Mouse (Mus musculus) erythroblast, embryonic 14.5 days (primary cell): ENCODE measurements around the gene Ppp1r9a. TPM values are rescaled to one million over a fixed set of nuclear protein-coding genes. Genes with fewer than 3 reads are reported as not detected.

Source experiments
- H3K27me3 ChIP-seq: 2 replicates; pipeline ENCODE4 v1.6.1; 2012; ENCODE audit warnings: inconsistent platforms; ENCODE audit not compliant: control insufficient read depth
- H3K36me3 ChIP-seq: 2 replicates; pipeline ENCODE4 v1.6.1; 2012; ENCODE audit warnings: mild to moderate bottlenecking, inconsistent platforms; ENCODE audit not compliant: control insufficient read depth
- H3K4me1 ChIP-seq: 2 replicates; pipeline ENCODE4 v1.6.1; 2012; ENCODE audit warnings: inconsistent platforms; ENCODE audit not compliant: control insufficient read depth
- H3K4me3 ChIP-seq: replicated peaks from 2 replicates; pipeline ENCODE3; 2012; ENCODE audit warnings: moderate library complexity, mild to moderate bottlenecking, inconsistent platforms
- H3K9me3 ChIP-seq: 2 replicates; pipeline ENCODE4 v1.6.1; 2012; ENCODE audit warnings: low read length, inconsistent platforms, mixed read lengths; ENCODE audit not compliant: control insufficient read depth
- GATA1 ChIP-seq: IDR thresholded peaks from 2 replicates; pipeline ENCODE4 v1.6.1; 2012; ENCODE audit warnings: low read length, inconsistent platforms, mixed read lengths
- TAL1 ChIP-seq: IDR thresholded peaks from 3 replicates; pipeline ENCODE4 v1.6.1; 2012; ENCODE audit warnings: low read length, inconsistent platforms, mixed read lengths
- polyA plus RNA-seq: library from polyadenylated mRNA; stranded (reverse); fragments of >175 nt; gene quantifications from 2 replicates; pipeline ENCODE4 v1.2.3, GENCODE M21; 2012

The Ppp1r9a gene
- polyA plus RNA-seq, 1 experiment, result 0.02 TPM

DNA sequence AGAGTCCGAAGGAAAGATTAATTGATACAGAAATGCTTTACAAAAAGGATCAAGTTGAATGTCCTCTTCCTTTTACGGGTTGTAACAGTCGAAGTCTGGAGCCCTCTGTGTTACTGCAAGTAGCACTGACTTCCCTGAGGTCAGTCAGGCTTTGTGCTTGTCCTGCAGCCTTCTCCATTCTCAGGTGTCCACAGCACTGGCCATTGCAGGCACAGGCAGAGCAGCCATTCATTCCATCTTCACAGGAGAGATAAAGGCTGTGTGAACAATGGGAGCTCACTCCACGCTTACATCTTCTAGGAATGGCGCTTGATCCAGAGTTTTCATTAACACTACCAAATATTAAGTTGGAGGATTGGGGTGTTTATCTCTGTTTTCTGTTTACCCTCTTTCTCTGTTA lies 177.8 kb downstream of the Ppp1r9a start:
- Histone ChIP-seq H3K4me3 (no peak overlapping the region), H3K4me1 (peaks cover 12% of the 10 kb centered on the region), H3K27me3 (no peaks in the 10 kb centered on the region), H3K36me3 (no peaks in the 10 kb centered on the region), H3K9me3 (no peaks in the 10 kb centered on the region)
- TF ChIP-seq TAL1 (no peak), GATA1 (no peak)

DNA sequence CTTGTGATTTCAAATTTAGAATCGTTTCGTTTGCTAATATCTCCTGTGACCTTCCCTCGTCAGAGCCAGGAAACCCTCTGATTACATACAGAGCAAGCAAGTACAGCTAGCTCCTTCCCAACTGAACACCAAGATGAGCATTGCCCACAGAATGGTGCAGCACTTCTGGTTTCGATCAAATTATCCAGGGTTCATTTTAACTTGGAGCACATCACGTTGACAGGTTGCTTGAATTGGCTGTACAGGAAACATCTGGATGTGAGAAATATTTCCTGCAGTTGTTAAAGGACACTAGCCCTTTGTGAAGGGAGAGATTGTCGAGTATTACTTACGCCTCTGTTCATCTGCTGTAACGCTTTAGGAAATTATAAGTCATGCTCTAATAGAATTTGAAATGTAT lies 178.4 kb downstream of the Ppp1r9a start:
- Histone ChIP-seq H3K27me3 (no peaks in the 10 kb centered on the region), H3K4me1 (peaks cover 12% of the 10 kb centered on the region), H3K9me3 (no peaks in the 10 kb centered on the region), H3K36me3 (no peaks in the 10 kb centered on the region), H3K4me3 (no peak overlapping the region)
- no peak for TF ChIP-seq TAL1
- TF ChIP-seq GATA1, result no peak

DNA sequence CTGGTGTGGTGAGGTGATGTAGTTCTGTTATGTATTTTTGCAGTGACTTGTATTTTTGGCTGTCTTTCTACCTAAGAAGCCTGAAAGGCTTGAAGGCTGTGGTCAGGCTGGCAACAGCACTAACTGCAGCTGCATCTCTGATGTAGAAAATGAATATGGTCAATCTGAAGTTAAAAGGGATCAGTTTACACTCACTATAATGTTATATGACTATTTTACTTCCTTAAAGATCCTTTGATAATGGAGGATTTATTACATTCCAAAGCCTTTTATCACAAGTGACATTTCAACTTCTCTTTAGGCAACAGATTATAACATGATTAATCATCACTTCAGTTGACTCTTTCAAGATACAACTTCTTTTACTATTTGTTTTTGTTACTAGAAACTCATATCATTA lies 179.4 kb downstream of the Ppp1r9a start:
- Histone ChIP-seq H3K36me3 (no peaks in the 10 kb centered on the region), H3K27me3 (no peaks in the 10 kb centered on the region), H3K9me3 (no peaks in the 10 kb centered on the region), H3K4me3 (no peak overlapping the region), H3K4me1 (peaks cover 12% of the 10 kb centered on the region)
- TF ChIP-seq TAL1 (no peak), GATA1 (no peak)

DNA sequence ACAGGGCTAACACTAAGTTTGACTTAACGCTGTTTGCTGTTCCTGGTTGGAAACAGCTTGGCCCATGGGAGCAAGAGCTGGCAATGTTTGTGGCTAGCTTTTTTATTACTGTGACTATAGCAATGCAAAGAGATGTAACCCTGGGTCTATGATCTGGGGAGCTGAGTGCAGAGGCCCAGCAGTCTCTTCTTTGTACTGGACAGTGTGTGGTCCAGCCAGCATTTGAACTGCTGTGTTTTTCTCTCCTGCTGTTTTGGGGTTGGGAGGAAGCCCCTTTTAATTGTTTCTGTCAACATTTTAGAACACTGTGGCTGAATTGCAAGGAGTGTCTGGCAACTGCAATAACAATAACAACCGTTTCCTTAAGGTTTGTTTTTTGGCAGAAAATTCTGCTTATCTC lies 180.0 kb downstream of the Ppp1r9a start:
- TF ChIP-seq TAL1 (no peak), GATA1 (no peak)
- Histone ChIP-seq H3K36me3 (no peaks in the 10 kb centered on the region), H3K4me1 (peaks cover 12% of the 10 kb centered on the region), H3K4me3 (no peak overlapping the region), H3K9me3 (no peaks in the 10 kb centered on the region), H3K27me3 (no peaks in the 10 kb centered on the region)

DNA sequence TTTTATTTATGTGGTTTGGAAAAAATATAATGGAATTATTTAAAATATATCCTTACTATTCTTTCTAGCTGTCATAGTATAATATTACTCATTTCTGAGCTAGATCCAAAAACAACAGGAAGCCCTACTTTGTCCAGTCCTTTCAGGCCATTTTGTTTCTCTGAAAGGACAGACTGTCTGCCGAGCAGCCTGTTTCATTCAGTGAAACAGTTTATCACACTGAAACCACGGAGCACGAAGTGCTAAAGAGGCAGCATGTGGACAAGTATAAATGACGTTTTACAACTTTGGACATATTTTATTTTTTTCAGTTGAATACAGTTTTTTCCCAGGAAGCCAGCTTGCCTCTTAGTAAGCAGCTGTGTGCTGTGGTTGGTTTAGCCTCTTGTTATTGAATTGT lies 181.2 kb downstream of the Ppp1r9a start:
- H3K4me1 ChIP-seq, result peaks cover 9% of the 10 kb centered on the region
- H3K27me3 ChIP-seq, result no peaks in the 10 kb centered on the region
- TF ChIP-seq GATA1 (no peak), TAL1 (no peak)
- no peak overlapping the region for H3K4me3 ChIP-seq
- H3K36me3 ChIP-seq, result no peaks in the 10 kb centered on the region
- no peaks in the 10 kb centered on the region for H3K9me3 ChIP-seq

DNA sequence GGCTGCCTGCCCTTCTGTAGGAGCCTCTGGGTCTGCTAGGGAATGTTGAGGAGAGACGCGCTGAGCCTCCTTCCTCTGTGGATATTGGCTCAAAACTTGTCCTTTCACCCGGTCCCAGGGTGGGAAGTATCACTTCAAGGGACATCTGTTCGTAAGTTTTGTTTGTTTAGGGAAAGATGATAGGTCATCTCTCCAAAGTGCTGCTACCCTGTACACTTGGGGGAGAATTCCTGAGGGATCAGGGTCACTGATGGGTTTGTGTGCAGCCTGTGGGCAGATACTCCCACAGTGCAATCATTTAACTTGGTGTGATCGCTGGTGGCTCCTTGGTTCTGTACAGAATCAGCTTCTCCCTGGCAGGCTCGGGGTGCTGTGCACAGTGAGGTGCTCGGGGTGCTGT lies 189.2 kb downstream of the Ppp1r9a start:
- no peaks in the 10 kb centered on the region for H3K27me3 ChIP-seq
- no peaks in the 10 kb centered on the region for H3K9me3 ChIP-seq
- H3K36me3 ChIP-seq, result no peaks in the 10 kb centered on the region
- TF ChIP-seq GATA1, result no peak
- TF ChIP-seq TAL1, result no peak
- no peaks in the 10 kb centered on the region for H3K4me1 ChIP-seq
- H3K4me3 ChIP-seq, result no peak overlapping the region

DNA sequence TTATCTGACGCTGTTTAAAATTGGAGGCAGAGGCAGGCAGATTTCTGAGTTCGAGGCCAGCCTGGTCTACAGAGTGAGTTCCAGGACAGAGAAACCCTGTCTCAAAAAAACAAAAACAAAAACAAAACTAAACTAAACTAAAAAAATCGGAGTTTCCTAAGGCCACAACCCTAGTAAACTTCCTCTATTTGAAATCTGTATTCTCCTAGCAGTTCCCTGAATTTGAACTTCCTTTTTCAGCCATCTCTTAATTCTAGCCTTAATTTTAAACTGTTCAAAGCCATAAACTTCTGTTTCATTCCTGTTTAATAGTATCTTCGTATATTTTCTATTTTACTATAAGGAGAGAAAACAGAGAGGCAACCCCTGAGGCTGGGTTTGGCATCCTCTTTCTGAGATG lies 190.1 kb downstream of the Ppp1r9a start:
- Histone ChIP-seq H3K4me1 (no peaks in the 10 kb centered on the region), H3K27me3 (no peaks in the 10 kb centered on the region), H3K4me3 (no peak overlapping the region), H3K36me3 (no peaks in the 10 kb centered on the region), H3K9me3 (no peaks in the 10 kb centered on the region)
- no peak for TF ChIP-seq TAL1
- no peak for TF ChIP-seq GATA1

DNA sequence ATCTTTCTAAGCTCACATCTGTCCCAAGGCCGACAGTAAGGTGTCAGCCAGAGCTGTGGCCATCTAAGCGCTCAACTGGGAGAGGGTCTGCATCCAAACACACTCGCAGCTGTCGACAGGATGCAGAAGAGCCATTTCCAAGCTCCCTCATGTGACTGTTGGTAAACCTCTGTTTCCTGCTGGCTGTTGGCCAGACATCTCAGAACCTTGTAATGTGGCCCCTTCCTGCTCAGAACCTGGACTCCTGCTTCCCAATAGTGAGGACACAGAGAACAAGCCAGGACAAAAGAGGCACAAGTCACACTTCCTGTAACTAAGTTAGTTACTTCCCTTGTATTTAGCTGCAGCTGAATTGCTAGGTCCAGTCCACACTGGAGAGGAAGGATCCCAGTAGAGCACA lies 190.8 kb downstream of the Ppp1r9a start:
- Histone ChIP-seq H3K4me3 (no peak overlapping the region), H3K4me1 (no peaks in the 10 kb centered on the region), H3K36me3 (no peaks in the 10 kb centered on the region), H3K9me3 (no peaks in the 10 kb centered on the region), H3K27me3 (no peaks in the 10 kb centered on the region)
- TF ChIP-seq GATA1 (no peak), TAL1 (no peak)

DNA sequence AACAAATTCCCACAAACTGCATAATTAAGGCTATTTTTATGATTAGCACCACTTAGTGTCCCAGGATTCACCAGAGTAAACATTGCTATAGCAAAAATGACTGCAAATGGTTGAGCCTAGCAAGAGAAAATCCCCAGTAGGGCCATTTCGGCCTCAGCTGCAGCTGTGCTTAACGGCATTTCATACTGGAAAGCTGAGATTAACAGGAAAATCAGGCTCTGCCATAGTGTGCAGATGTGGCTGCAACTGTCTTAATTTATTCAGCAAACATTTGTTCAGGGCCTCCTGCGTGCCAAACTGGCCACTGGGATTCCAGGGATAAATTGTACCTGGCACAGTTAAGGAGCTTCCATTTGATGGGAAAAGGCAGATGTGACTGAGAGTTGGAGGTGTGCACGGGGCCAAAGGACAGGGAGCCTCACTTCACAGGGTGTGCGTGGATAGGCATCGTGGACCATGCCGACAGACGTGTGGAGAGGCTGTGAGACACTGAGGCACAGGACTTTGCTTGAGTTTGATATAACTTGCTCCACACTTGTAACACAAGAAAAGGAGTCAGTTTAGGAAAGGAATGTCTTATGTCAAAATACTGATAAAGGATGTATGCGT lies 192.8 kb downstream of the Ppp1r9a start:
- Histone ChIP-seq H3K36me3 (no peaks in the 10 kb centered on the region), H3K9me3 (no peaks in the 10 kb centered on the region), H3K27me3 (no peaks in the 10 kb centered on the region), H3K4me3 (no peak overlapping the region), H3K4me1 (no peaks in the 10 kb centered on the region)
- TF ChIP-seq TAL1, result no peak
- TF ChIP-seq GATA1, result no peak

DNA sequence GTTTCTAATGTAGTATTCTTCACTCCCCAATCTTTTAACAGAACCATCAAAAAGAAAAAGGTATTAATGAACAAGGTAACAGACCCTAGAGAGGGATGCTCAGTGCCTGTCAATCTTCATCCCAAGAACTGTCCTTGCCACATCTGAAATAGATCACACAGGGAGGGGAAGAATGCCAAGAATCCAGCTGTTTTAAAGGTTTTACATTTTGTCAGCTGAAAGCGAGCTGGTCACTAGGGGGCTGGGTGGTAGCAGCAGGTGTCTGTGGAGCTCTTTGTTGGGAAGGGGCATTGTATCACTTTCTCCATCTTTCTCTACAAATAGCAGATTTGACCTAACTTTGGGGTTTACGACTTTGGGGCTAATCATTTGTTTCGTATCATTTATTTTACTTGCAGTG lies 194.6 kb downstream of the Ppp1r9a start:
- TF ChIP-seq TAL1, result no peak
- TF ChIP-seq GATA1, result no peak
- Histone ChIP-seq H3K4me3 (no peak overlapping the region), H3K9me3 (no peaks in the 10 kb centered on the region), H3K36me3 (no peaks in the 10 kb centered on the region), H3K4me1 (no peaks in the 10 kb centered on the region), H3K27me3 (no peaks in the 10 kb centered on the region)
